Mouse (Mus musculus) erythroblast, embryonic 14.5 days (primary cell): ENCODE data around the gene Ptprd. TPM values are rescaled to one million over a fixed set of nuclear protein-coding genes. Genes with fewer than 3 reads are reported as not detected.

Experiments used
- H3K27me3 ChIP-seq: 2 replicates; pipeline ENCODE4 v1.6.1; 2012; ENCODE audit warnings: inconsistent platforms; ENCODE audit not compliant: control insufficient read depth
- H3K36me3 ChIP-seq: 2 replicates; pipeline ENCODE4 v1.6.1; 2012; ENCODE audit warnings: mild to moderate bottlenecking, inconsistent platforms; ENCODE audit not compliant: control insufficient read depth
- H3K4me1 ChIP-seq: 2 replicates; pipeline ENCODE4 v1.6.1; 2012; ENCODE audit warnings: inconsistent platforms; ENCODE audit not compliant: control insufficient read depth
- H3K4me3 ChIP-seq: replicated peaks from 2 replicates; pipeline ENCODE3; 2012; ENCODE audit warnings: moderate library complexity, mild to moderate bottlenecking, inconsistent platforms
- H3K9me3 ChIP-seq: 2 replicates; pipeline ENCODE4 v1.6.1; 2012; ENCODE audit warnings: low read length, inconsistent platforms, mixed read lengths; ENCODE audit not compliant: control insufficient read depth
- GATA1 ChIP-seq: IDR thresholded peaks from 2 replicates; pipeline ENCODE4 v1.6.1; 2012; ENCODE audit warnings: low read length, inconsistent platforms, mixed read lengths
- TAL1 ChIP-seq: IDR thresholded peaks from 3 replicates; pipeline ENCODE4 v1.6.1; 2012; ENCODE audit warnings: low read length, inconsistent platforms, mixed read lengths
- polyA plus RNA-seq: library from polyadenylated mRNA; stranded (reverse); fragments of >175 nt; gene quantifications from 2 replicates; pipeline ENCODE4 v1.2.3, GENCODE M21; 2012

Ptprd gene
- polyA plus RNA-seq, 1 experiment: not detected

GRCm38 (mm10) chr4:76616614-76617013 is 1595.1 kb downstream of the Ptprd start:
- TF ChIP-seq TAL1 (no peak), GATA1 (no peak)
- Histone ChIP-seq H3K9me3 (no peaks in the 10 kb centered on the region), H3K4me3 (no peak overlapping the region), H3K36me3 (no peaks in the 10 kb centered on the region), H3K4me1 (no peaks in the 10 kb centered on the region), H3K27me3 (no peaks in the 10 kb centered on the region)

GRCm38 (mm10) chr4:76608246-76608645 is 1603.5 kb downstream of the Ptprd start:
- Histone ChIP-seq H3K4me3 (no peak overlapping the region), H3K27me3 (no peaks in the 10 kb centered on the region), H3K36me3 (no peaks in the 10 kb centered on the region), H3K4me1 (no peaks in the 10 kb centered on the region), H3K9me3 (no peaks in the 10 kb centered on the region)
- TF ChIP-seq GATA1 (no peak), TAL1 (no peak)

- TF ChIP-seq TAL1 (no peak), GATA1 (no peak)
- Histone ChIP-seq H3K36me3 (no peaks in the 10 kb centered on the region), H3K27me3 (no peaks in the 10 kb centered on the region), H3K4me1 (no peaks in the 10 kb centered on the region), H3K9me3 (no peaks in the 10 kb centered on the region), H3K4me3 (no peak overlapping the region)
Observed at GRCm38 (mm10) chr4:76606808-76607207, 1605.0 kb downstream of the Ptprd start.

GRCm38 (mm10) chr4:76590722-76591121 is 1621.0 kb downstream of the Ptprd start:
- Histone ChIP-seq H3K27me3 (no peaks in the 10 kb centered on the region), H3K36me3 (no peaks in the 10 kb centered on the region), H3K4me3 (no peak overlapping the region), H3K4me1 (no peaks in the 10 kb centered on the region), H3K9me3 (no peaks in the 10 kb centered on the region)
- TF ChIP-seq TAL1 (no peak), GATA1 (no peak)

GRCm38 (mm10) chr4:76583025-76583424 is 1628.7 kb downstream of the Ptprd start:
- H3K4me1 ChIP-seq: no peaks in the 10 kb centered on the region
- no peak overlapping the region for H3K4me3 ChIP-seq
- no peak for TF ChIP-seq TAL1
- no peak for TF ChIP-seq GATA1
- H3K27me3 ChIP-seq: no peaks in the 10 kb centered on the region
- H3K9me3 ChIP-seq: no peaks in the 10 kb centered on the region
- H3K36me3 ChIP-seq: no peaks in the 10 kb centered on the region

- H3K27me3 ChIP-seq: no peaks in the 10 kb centered on the region
- no peaks in the 10 kb centered on the region for H3K9me3 ChIP-seq
- no peaks in the 10 kb centered on the region for H3K36me3 ChIP-seq
- H3K4me3 ChIP-seq: no peak overlapping the region
- TF ChIP-seq GATA1: no peak
- no peaks in the 10 kb centered on the region for H3K4me1 ChIP-seq
Observed at GRCm38 (mm10) chr4:76566006-76566405, 1645.8 kb downstream of the Ptprd start.

- H3K9me3 ChIP-seq: no peaks in the 10 kb centered on the region
- H3K4me3 ChIP-seq: no peak overlapping the region
- TF ChIP-seq GATA1 (no peak), TAL1 (no peak)
- no peaks in the 10 kb centered on the region for H3K27me3 ChIP-seq
- H3K36me3 ChIP-seq: no peaks in the 10 kb centered on the region
- no peaks in the 10 kb centered on the region for H3K4me1 ChIP-seq
Observed at GRCm38 (mm10) chr4:76541769-76542168, 1670.0 kb downstream of the Ptprd start.

- Histone ChIP-seq H3K36me3 (no peaks in the 10 kb centered on the region), H3K4me1 (no peaks in the 10 kb centered on the region), H3K4me3 (no peak overlapping the region), H3K9me3 (no peaks in the 10 kb centered on the region), H3K27me3 (no peaks in the 10 kb centered on the region)
- TF ChIP-seq TAL1 (no peak), GATA1 (no peak)
Observed at GRCm38 (mm10) chr4:76532926-76533325, 1678.8 kb downstream of the Ptprd start.

- Histone ChIP-seq H3K36me3 (no peaks in the 10 kb centered on the region), H3K4me1 (no peaks in the 10 kb centered on the region), H3K9me3 (no peaks in the 10 kb centered on the region), H3K4me3 (no peak overlapping the region), H3K27me3 (no peaks in the 10 kb centered on the region)
- no peak for TF ChIP-seq GATA1
- no peak for TF ChIP-seq TAL1
Observed at GRCm38 (mm10) chr4:76525281-76525680, 1686.5 kb downstream of the Ptprd start.

GRCm38 (mm10) chr4:76503279-76503601 is 1708.5 kb downstream of the Ptprd start:
- TF ChIP-seq GATA1 (no peak), TAL1 (no peak)
- H3K36me3 ChIP-seq: no peaks in the 10 kb centered on the region
- H3K27me3 ChIP-seq: no peaks in the 10 kb centered on the region
- no peaks in the 10 kb centered on the region for H3K4me1 ChIP-seq
- H3K9me3 ChIP-seq: no peaks in the 10 kb centered on the region
- H3K4me3 ChIP-seq: no peak overlapping the region
